Mouse (Mus musculus): ENCODE measurements around the gene Tbc1d4. TPM values are rescaled to one million over a fixed set of nuclear protein-coding genes. Genes with fewer than 3 reads are reported as not detected.

Gene Tbc1d4
- 10 to 100 TPM; 22.1 to 26.2 TPM for total RNA-seq (2021)
- long read RNA-seq, experiment 1, partial matches to known transcripts, result 5 of 10 reads
- long read RNA-seq, experiment 1, other reads (novel, unspliced or antisense), result 5 of 10 reads
- long read RNA-seq, experiment 2, partial matches to known transcripts, result 3 of 14 reads
- long read RNA-seq, experiment 2, other reads (novel, unspliced or antisense), result 11 of 14 reads

GRCm38 (mm10) chr14:101608519-101609368, at the start of gene Tbc1d4:
TSS of gene Tbc1d4 (minus strand) at chr14:101609191.
- DNase-seq, result peak; percentile 84
- intact Hi-C loops (cut with DNase I; ENCODE audit: low total_unique reads), result loop anchor here (10.0 kb wide), 1 partner anchor 94 kb away; no protein-coding TSS in a partner anchor

DNA sequence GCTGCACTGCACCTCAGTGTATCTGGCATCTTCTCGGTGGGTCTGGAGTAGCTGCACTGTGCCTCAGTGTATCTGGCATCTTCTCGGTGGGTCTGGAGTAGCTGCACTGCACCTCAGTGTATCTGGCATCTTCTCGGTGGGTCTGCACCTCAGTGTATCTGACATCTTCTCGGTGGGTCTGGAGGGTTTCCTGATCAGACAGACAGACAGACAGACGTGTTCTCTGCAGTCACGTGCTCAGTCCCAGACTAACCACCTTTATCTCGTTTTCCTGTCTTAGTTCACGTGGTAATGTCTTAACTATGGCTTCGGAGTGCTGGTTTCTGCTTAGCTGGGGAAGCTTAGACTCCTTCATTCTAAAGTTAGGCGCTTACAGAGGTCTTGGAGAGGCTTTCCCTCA, 47.3 kb upstream of the Tbc1d4 start:
- intact Hi-C loops (cut with DNase I; ENCODE audit: low total_unique reads), result no loop called here
- DNase-seq, result no peak

DNA sequence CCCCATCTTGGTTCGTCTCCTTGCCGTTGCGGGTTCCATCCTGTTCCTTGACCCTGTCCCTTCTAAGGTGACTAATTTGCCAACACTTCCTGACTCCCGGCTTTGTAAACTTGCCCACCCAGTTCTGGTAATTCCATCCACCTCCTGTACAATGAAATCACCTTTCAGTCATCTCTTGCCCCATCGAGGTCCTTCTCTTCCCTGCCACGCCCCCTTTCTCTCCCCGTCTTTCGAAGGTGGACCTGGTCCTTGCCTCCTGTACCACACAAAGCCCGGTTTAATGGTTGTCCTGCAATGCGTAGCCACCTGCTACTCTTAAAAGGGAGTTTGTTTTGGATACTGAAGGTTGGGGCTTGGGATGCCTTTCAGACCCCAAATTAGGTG, 45.5 kb upstream of the Tbc1d4 start:
- intact Hi-C loops (cut with DNase I; ENCODE audit: low total_unique reads), result no loop called here
- DNase-seq, result no peak

DNA sequence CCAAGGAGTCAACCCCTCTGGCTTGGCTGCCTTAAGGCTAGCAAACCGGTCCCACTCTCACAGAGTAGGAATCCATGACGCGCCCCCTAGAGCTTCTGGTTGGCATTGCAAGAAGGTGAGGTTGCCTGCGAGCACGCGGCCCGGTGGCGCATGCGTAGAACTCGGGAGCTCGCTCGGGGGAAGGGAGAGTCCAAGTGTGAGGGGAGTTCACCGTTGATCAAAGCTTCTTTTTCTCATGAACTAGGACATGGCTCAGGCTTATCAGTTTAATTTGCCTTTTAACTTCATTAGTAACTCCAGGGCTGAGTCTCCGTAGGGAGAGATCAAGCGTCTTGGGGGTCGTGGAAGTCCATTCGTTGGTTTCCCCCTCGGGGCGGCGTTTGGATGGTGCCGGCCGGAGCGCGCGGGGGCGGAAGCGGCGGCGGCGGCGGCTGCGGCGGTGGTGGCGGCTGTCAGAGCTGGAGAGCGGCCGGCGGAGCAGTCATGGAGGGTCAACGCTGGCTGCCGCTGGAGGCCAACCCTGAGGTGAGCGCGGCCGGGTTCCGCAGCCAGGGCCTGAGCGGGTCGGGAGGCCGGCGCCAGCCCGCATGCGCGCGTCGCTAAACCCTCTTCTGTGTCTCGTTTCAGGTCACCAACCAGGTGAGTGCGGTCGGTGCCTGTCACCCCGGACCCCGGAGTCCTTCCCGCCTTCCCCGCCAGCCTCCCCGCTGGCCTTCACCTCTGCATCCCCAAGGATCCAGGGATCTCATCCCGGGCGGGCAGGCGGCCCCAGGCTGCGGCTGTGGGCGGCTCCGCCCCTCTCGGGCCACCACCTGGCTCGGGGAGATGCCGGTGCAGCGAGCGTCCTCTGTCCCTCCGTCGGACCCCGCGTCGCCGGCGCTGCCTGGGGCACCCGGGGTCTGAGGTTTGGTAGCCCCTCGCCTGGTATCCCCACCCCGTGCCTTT, 44.9 kb upstream of the Tbc1d4 start, which contains the start of gene Uchl3:
TSS of gene Uchl3 (plus strand) at position 387 of the 945 bp plus-strand sequence.
- intact Hi-C loops (cut with DNase I; ENCODE audit: low total_unique reads), result no loop called here

GRCm38 (mm10) chr14:101652571-101652970, 43.6 kb upstream of the Tbc1d4 start:
- intact Hi-C loops (cut with DNase I; ENCODE audit: low total_unique reads), result no loop called here
- DNase-seq, result no peak

More for the DNA sequence above, 44.9 kb upstream of the Tbc1d4 start, which contains the start of gene Uchl3:
- DNase-seq, result peak; percentile 96

DNA sequence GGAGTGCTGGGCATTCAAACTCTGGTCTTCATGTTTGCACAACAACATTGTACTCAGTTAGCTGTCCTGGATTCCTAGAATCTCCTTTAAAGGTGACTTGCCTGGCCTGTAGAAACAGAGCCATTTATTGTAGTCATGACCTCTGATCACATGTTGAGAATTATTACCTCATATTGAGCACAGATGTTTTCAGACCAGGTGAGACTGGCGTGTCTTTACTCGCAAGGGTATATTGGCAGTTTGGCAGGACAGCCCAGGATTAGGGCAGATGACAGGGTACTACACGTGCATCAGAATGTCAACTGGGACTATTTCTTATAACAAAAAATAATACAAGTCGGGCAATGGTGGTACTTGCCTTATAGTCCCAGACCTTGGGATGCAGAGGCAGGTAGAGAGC, 41.6 kb upstream of the Tbc1d4 start:
- intact Hi-C loops (cut with DNase I; ENCODE audit: low total_unique reads), result no loop called here
- no peak for DNase-seq

- intact Hi-C loops (cut with DNase I; ENCODE audit: low total_unique reads), result no loop called here
These were observed 36.0 kb upstream of the Tbc1d4 start for GRCm38 (mm10) chr14:101644948-101645347.

GRCm38 (mm10) chr14:101640153-101640843, 31.3 kb upstream of the Tbc1d4 start, which contains the start of gene Commd6:
TSS of gene Commd6 (minus strand) at chr14:101640686.
- intact Hi-C loops (cut with DNase I; ENCODE audit: low total_unique reads), result no loop called here
- DNase-seq, result peak; percentile 93

More at GRCm38 (mm10) chr14:101644948-101645347, 36.0 kb upstream of the Tbc1d4 start:
- no peak for DNase-seq

DNA sequence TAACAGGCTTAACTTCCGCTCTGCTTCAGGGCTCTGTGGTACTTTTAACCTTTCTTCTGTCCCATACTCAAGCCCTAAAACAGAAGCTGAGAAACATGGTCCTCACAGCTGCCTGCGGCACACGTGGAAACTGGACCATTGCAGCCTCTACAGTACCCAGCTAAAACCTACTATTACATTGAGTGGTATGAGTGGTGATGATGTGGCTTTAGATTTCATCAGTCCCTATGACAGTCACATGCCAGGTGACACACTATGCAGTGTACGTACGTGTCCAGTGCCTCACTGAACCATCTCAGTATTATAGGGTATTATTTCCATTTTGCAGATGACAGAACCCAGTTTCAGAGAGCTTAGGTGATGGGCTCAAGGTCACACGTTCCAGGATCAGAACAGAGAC, 28.4 kb upstream of the Tbc1d4 start:
- intact Hi-C loops (cut with DNase I; ENCODE audit: low total_unique reads), result no loop called here
- DNase-seq, result no peak

DNA sequence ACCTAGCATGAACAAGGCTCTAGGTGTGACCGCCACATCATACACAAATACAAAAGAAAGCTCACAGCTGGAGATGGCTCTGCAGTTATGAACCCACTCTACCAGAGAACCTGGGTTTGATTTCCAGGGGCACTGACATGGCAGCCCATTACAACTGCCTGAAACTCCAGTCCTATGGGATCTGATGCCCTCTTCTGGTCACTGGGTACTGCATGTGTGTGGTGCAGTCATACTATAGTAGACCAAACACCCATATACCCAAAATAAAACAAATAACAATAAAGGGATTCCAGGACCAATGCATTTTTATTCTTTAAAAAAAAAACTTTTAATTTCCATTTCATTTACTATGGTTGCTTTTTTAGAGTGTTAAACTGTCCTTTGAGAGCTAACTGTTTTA, 26.8 kb upstream of the Tbc1d4 start:
- intact Hi-C loops (cut with DNase I; ENCODE audit: low total_unique reads), result no loop called here
- DNase-seq, result no peak

GRCm38 (mm10) chr14:101630548-101630947, 21.6 kb upstream of the Tbc1d4 start:
- intact Hi-C loops (cut with DNase I; ENCODE audit: low total_unique reads), result no loop called here
- DNase-seq, result no peak

GRCm38 (mm10) chr14:101617680-101618079, 8.7 kb upstream of the Tbc1d4 start:
- intact Hi-C loops (cut with DNase I; ENCODE audit: low total_unique reads), result no loop called here

GRCm38 (mm10) chr14:101616178-101616577, 7.2 kb upstream of the Tbc1d4 start:
- intact Hi-C loops (cut with DNase I; ENCODE audit: low total_unique reads), result no loop called here
- DNase-seq, result no peak

More at GRCm38 (mm10) chr14:101617680-101618079, 8.7 kb upstream of the Tbc1d4 start:
- no peak for DNase-seq

- DNase-seq, result no peak
- intact Hi-C loops (cut with DNase I; ENCODE audit: low total_unique reads), result no loop called here
These were observed 4.2 kb upstream of the Tbc1d4 start for GRCm38 (mm10) chr14:101613206-101613605.

- intact Hi-C loops (cut with DNase I; ENCODE audit: low total_unique reads), result no loop called here
- DNase-seq, result no peak
These were observed 1.7 kb upstream of the Tbc1d4 start for GRCm38 (mm10) chr14:101610701-101611100.

DNA sequence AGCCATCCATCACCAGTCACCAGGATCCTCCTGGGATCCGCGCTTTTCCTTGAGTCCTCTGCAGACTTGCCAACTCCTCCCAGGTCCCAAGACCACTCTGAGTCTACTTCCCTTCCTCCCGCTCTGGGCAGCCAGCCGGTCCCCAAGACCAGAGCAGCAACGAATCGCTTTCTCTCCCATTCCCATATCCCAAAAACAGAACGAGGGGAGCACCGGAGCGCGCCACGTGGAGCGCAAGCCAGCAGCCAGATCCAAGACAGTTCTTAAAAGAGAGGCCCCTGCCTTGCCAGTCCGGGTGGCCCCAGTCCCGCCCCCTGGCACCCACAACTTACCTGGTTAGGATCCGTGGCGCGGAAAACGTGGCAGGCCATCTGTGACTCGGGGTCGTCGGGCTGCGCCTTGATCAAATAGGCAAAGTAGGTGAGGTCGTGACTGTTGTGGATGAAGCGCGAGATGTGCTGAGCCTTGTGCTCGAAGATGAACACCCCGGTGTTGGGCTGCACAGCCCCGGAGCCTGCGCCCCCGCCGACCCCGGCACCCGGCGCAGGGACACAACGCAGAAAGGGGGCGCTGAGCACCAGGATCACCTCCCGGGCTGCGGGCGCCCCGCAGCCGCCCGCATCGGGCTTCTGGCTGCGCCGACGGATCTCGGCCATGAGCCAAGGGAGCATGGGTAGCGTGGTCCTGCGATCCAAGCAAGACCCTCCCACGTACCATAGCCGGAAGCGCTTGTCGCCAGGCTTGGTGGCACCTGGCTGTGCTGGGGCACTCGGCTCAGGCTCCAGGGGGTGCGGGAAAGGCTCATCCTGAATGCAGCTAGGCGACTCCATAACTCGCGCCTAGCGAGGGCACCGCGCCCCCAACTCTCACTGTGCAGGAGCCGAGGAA, 1.1 kb downstream of the Tbc1d4 start:
- intact Hi-C loops (cut with DNase I; ENCODE audit: low total_unique reads), result loop anchor here (10.0 kb wide), 1 partner anchor 93 kb away; no protein-coding TSS in a partner anchor
- peak; percentile 34 for DNase-seq

- DNase-seq, result no peak
- intact Hi-C loops (cut with DNase I; ENCODE audit: low total_unique reads), result loop anchor here (10.0 kb wide), 1 partner anchor 91 kb away; no protein-coding TSS in a partner anchor
These were observed 3.1 kb downstream of the Tbc1d4 start for GRCm38 (mm10) chr14:101605843-101606242.

- intact Hi-C loops (cut with DNase I; ENCODE audit: low total_unique reads), result loop anchor here (10.0 kb wide), 1 partner anchor 88 kb away; no protein-coding TSS in a partner anchor
- DNase-seq, result no peak
These were observed 6.1 kb downstream of the Tbc1d4 start for GRCm38 (mm10) chr14:101602851-101603250.

Data from gastrocnemius, postnatal 14 days (tissue).